Mouse (Mus musculus): Measurements from ENCODE around the gene Aifm2. TPM values are rescaled to one million over a fixed set of nuclear protein-coding genes. Genes with fewer than 3 reads are reported as not detected.

Gene Aifm2
- total and polyA plus RNA-seq, 3 experiments = 24.6 to 32.9 (median 28.9) TPM

DNA sequence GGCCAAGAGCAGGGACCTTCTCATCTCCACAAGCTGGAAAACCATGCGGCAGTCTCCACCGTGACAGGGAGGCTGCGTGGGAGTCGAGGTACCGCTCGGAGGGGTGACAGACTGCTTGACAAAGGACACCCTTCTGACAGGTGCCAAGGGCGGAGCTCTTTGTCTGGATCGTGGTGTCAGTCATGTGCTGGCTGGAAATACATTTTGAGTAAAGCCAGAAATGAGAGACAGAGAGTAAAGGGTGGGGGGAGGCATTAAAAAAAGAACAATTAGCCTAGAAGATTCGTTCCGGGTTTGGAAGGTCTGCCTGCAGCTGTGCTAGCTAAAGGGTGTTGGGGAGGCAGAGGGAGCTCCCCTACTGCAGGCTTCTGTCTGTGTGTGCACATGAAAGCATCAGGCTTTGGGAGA, 21.6 kb downstream of the Aifm2 start:
- no peak overlapping the region for H3K9ac ChIP-seq (ENCODE audit: low read depth, low read length)
- H3K4me1 ChIP-seq (ENCODE audit: control insufficient read depth, insufficient read depth, low read length) = no peaks in the 10 kb centered on the region
- H3K27ac ChIP-seq = no peak overlapping the region
- no peaks in the 10 kb centered on the region for H3K27me3 ChIP-seq (ENCODE audit: control insufficient read depth, insufficient read depth, low read length)
- 62% methylated on average over 10 of the region's 10 CpGs for WGBS
- no peak overlapping the region for H3K4me3 ChIP-seq
- no peak for TF ChIP-seq EP300 (IDR thresholded peaks at IDR 0.05; ENCODE audit: insufficient read depth, low read depth, low read length)
- no peak for TF ChIP-seq POLR2A (IDR thresholded peaks at IDR 0.05; ENCODE audit: insufficient read depth, low read depth, low read length)
- no peak for TF ChIP-seq CTCF (IDR thresholded peaks at IDR 0.05)
- H3K79me2 ChIP-seq (replicated peaks; ENCODE audit: control insufficient read depth, insufficient read depth, low read length) = no peaks in the 10 kb centered on the region
- DNase-seq = no peak
- intact Hi-C loops (cut with DNase I) = no loop called here
- no peaks in the 10 kb centered on the region for H3K36me3 ChIP-seq (ENCODE audit: control insufficient read depth, insufficient read depth, low read length)

DNA sequence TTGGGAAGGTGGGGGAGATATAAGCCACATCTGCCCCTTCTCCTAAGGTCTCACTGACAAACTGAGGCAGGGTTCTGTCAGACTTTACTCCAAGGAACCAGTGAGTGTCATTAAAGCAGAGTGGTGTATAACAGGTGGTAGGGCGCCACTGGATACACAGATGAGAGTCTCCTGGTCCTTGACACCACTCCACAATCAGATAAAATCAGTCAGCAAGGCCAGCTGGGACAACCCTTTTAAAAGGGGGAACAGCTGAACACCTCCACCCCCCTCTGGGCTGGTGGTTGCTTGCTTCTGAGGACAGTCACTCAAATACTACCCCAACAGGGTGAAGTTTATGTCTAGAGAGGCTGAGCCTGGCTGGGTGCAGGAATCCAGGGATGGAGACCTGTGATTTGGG, 22.5 kb downstream of the Aifm2 start:
- no peak for TF ChIP-seq CTCF (IDR thresholded peaks at IDR 0.05)
- no peak for TF ChIP-seq POLR2A (IDR thresholded peaks at IDR 0.05; ENCODE audit: insufficient read depth, low read depth, low read length)
- no peak for TF ChIP-seq EP300 (IDR thresholded peaks at IDR 0.05; ENCODE audit: insufficient read depth, low read depth, low read length)
- 90% methylated on average over 1 of the region's 1 CpGs for WGBS
- intact Hi-C loops (cut with DNase I) = no loop called here

DNA sequence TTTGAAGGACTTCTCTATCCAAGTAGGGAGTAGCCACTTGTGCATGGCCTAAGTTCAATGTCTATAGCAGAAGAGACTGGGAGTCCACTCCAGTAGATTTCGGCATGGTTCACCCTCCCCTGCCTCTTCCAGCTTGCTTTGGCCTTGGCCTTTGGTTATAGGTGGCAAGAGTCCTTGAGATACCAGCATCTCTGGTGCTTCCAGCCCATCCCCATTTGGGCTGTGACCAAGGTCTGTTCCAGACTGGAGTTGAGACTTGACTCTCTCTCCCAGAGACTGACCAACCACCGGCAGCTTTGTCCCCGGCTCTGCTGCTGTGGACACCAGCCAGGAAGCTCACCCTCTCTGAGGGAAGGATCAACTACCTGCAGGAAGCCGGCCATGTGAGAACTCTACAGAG, 23.1 kb downstream of the Aifm2 start:
- no peaks in the 10 kb centered on the region for H3K4me1 ChIP-seq (ENCODE audit: control insufficient read depth, insufficient read depth, low read length)
- intact Hi-C loops (cut with DNase I) = no loop called here
- H3K4me3 ChIP-seq = no peak overlapping the region
- H3K79me2 ChIP-seq (replicated peaks; ENCODE audit: control insufficient read depth, insufficient read depth, low read length) = no peaks in the 10 kb centered on the region
- no peaks in the 10 kb centered on the region for H3K36me3 ChIP-seq (ENCODE audit: control insufficient read depth, insufficient read depth, low read length)
- no peak overlapping the region for H3K9ac ChIP-seq (ENCODE audit: low read depth, low read length)
- H3K27me3 ChIP-seq (ENCODE audit: control insufficient read depth, insufficient read depth, low read length) = no peaks in the 10 kb centered on the region
- H3K27ac ChIP-seq = no peak overlapping the region
- TF ChIP-seq POLR2A (IDR thresholded peaks at IDR 0.05; ENCODE audit: insufficient read depth, low read depth, low read length) (no peak), CTCF (IDR thresholded peaks at IDR 0.05) (no peak), EP300 (IDR thresholded peaks at IDR 0.05; ENCODE audit: insufficient read depth, low read depth, low read length) (no peak)
- 85% methylated on average over 4 of the region's 4 CpGs for WGBS
- DNase-seq = no peak

More for the DNA sequence above, 22.5 kb downstream of the Aifm2 start:
- Histone ChIP-seq H3K27ac (no peak overlapping the region), H3K79me2 (replicated peaks; ENCODE audit: control insufficient read depth, insufficient read depth, low read length) (no peaks in the 10 kb centered on the region), H3K9ac (ENCODE audit: low read depth, low read length) (no peak overlapping the region), H3K4me1 (ENCODE audit: control insufficient read depth, insufficient read depth, low read length) (no peaks in the 10 kb centered on the region), H3K4me3 (no peak overlapping the region), H3K27me3 (ENCODE audit: control insufficient read depth, insufficient read depth, low read length) (no peaks in the 10 kb centered on the region), H3K36me3 (ENCODE audit: control insufficient read depth, insufficient read depth, low read length) (no peaks in the 10 kb centered on the region)
- DNase-seq = no peak

DNA sequence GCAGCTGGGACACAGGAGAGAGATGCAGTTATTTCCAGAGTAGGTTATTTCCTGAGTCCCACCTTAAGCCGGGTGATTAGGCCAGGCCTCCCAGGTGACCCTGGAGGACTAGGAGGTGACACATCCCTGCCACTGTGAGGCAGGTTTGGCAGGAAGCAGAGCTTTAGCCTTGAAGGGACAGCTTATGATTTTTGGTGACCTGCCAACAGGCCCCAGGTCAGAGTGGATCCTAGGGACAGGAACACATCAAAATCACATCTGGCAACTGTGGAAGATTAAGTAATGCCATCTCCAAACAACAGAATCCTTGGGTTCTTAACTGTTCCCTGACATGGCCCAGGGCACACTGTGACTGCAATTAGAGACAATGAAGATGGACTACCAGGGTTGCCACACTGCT, 26.2 kb downstream of the Aifm2 start:
- Histone ChIP-seq H3K27ac (no peak overlapping the region), H3K27me3 (ENCODE audit: control insufficient read depth, insufficient read depth, low read length) (no peaks in the 10 kb centered on the region), H3K36me3 (ENCODE audit: control insufficient read depth, insufficient read depth, low read length) (no peaks in the 10 kb centered on the region), H3K4me3 (no peak overlapping the region), H3K79me2 (replicated peaks; ENCODE audit: control insufficient read depth, insufficient read depth, low read length) (no peaks in the 10 kb centered on the region), H3K9ac (ENCODE audit: low read depth, low read length) (no peak overlapping the region), H3K4me1 (ENCODE audit: control insufficient read depth, insufficient read depth, low read length) (no peaks in the 10 kb centered on the region)
- no peak for DNase-seq
- TF ChIP-seq POLR2A (IDR thresholded peaks at IDR 0.05; ENCODE audit: insufficient read depth, low read depth, low read length) (no peak), CTCF (IDR thresholded peaks at IDR 0.05) (no peak), EP300 (IDR thresholded peaks at IDR 0.05; ENCODE audit: insufficient read depth, low read depth, low read length) (no peak)
- intact Hi-C loops (cut with DNase I) = no loop called here
- WGBS = 64% methylated on average over 1 of the region's 1 CpGs

DNA sequence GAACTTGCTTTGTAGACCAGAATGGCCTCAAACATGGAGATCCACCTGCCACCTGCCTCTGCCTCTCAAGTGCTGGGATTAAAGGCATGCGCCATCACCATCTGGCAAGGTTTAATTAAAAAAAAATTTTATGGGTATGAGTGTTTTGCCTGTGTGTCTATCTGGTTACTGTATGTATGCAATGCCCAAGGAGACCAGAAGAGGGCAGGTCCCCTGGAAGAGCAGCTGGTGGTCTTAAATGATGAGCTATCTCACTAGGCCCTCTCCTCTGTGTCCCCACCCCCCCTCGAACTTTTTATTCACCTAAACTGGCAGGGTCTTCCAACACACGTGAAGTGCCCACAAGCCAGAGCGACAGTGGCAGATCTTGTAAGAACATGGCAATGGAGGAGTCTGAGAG, 26.8 kb downstream of the Aifm2 start:
- H3K27ac ChIP-seq = no peak overlapping the region
- WGBS = 90% methylated on average over 4 of the region's 4 CpGs
- no peaks in the 10 kb centered on the region for H3K27me3 ChIP-seq (ENCODE audit: control insufficient read depth, insufficient read depth, low read length)
- H3K4me3 ChIP-seq = no peak overlapping the region
- no peaks in the 10 kb centered on the region for H3K36me3 ChIP-seq (ENCODE audit: control insufficient read depth, insufficient read depth, low read length)
- no peaks in the 10 kb centered on the region for H3K79me2 ChIP-seq (replicated peaks; ENCODE audit: control insufficient read depth, insufficient read depth, low read length)
- TF ChIP-seq POLR2A (IDR thresholded peaks at IDR 0.05; ENCODE audit: insufficient read depth, low read depth, low read length) = no peak
- TF ChIP-seq CTCF (IDR thresholded peaks at IDR 0.05) = peak; percentile 31
- no peak for TF ChIP-seq EP300 (IDR thresholded peaks at IDR 0.05; ENCODE audit: insufficient read depth, low read depth, low read length)
- no peaks in the 10 kb centered on the region for H3K4me1 ChIP-seq (ENCODE audit: control insufficient read depth, insufficient read depth, low read length)
- intact Hi-C loops (cut with DNase I) = no loop called here
- no peak overlapping the region for H3K9ac ChIP-seq (ENCODE audit: low read depth, low read length)
- no peak for DNase-seq

DNA sequence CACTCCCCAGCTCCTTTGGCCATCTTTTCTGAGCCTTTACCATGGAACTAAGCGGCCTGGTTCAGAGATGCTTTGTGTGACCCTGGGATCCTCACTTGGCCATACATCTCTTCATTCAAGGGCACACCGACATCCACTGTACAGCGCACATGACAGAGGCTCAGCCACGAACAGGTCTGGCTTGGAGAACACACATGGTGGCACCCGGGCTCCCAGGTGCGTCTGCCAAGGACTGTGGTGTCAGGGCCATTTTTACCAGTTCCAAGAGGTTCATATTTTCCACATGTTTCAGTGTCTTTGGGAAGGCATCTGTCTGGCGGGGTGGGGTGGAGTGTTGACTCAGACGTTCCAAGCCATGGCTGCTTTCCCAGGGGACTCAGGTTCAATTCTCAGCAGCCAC, 27.3 kb downstream of the Aifm2 start:
- no peaks in the 10 kb centered on the region for H3K4me1 ChIP-seq (ENCODE audit: control insufficient read depth, insufficient read depth, low read length)
- no peak for DNase-seq
- H3K9ac ChIP-seq (ENCODE audit: low read depth, low read length) = no peak overlapping the region
- TF ChIP-seq POLR2A (IDR thresholded peaks at IDR 0.05; ENCODE audit: insufficient read depth, low read depth, low read length) (no peak), EP300 (IDR thresholded peaks at IDR 0.05; ENCODE audit: insufficient read depth, low read depth, low read length) (no peak), CTCF (IDR thresholded peaks at IDR 0.05) (no peak)
- no peaks in the 10 kb centered on the region for H3K27me3 ChIP-seq (ENCODE audit: control insufficient read depth, insufficient read depth, low read length)
- no peak overlapping the region for H3K27ac ChIP-seq
- 89% methylated on average over 8 of the region's 8 CpGs for WGBS
- intact Hi-C loops (cut with DNase I) = no loop called here
- no peaks in the 10 kb centered on the region for H3K79me2 ChIP-seq (replicated peaks; ENCODE audit: control insufficient read depth, insufficient read depth, low read length)
- no peak overlapping the region for H3K4me3 ChIP-seq
- H3K36me3 ChIP-seq (ENCODE audit: control insufficient read depth, insufficient read depth, low read length) = no peaks in the 10 kb centered on the region
